Mouse (Mus musculus) CH12F3 (cell line): ENCODE results near the gene Olfr1079.
"Not testable (repeated sequence)": the region's sequence is repeated elsewhere in the genome, so short reads cannot be mapped to it uniquely, and the experiment has no call there.

Experiments
- in situ Hi-C: fragments of 300-500 bp; cut with MboI; formaldehyde crosslinking; loops from 2 replicates; pipeline ENCODE4 v1.14.3; 2020; ENCODE audit warnings: low sequenced_read_pairs

The Olfr1079 gene

GRCm38 (mm10) chr2:86542380-86542779 is at the start of gene Olfr1079:
Olfr1079 (minus strand) TSS chr2:86542480.
- in situ Hi-C loops: no loop called here

GRCm38 (mm10) chr2:86558135-86558534 is 15.9 kb upstream of the Olfr1079 start, which contains the start of gene Olfr1080:
Olfr1080 (minus strand) TSS chr2:86558235.
- in situ Hi-C loops: not testable (repeated sequence)

GRCm38 (mm10) chr2:86530991-86531390 is 11.3 kb downstream of the Olfr1079 start:
- in situ Hi-C loops: no loop called here

GRCm38 (mm10) chr2:86508161-86508560 is 34.1 kb downstream of the Olfr1079 start, which contains the start of gene Olfr1076:
Olfr1076 (plus strand) TSS chr2:86508461.
- in situ Hi-C loops: no loop called here

GRCm38 (mm10) chr2:86487286-86487685 is 55.0 kb downstream of the Olfr1079 start, which contains the start of gene Olfr228:
Olfr228 (minus strand) TSS chr2:86487386.
- in situ Hi-C loops: no loop called here
